Mouse (Mus musculus) thymus, adult 2 months (tissue): ENCODE results near the gene Ctsc. TPM values are rescaled to one million over a fixed set of nuclear protein-coding genes. Genes with fewer than 3 reads are reported as not detected.
A peak's percentile ranks its signal among the peaks of the same experiment; 100 is the strongest.

ENCODE experiments used
- DNase-seq: peaks from one replicate; pipeline ENCODE4 v3.0.0; 2021
- H3K27ac ChIP-seq: fragments of 200-500 bp; 2 replicates; pipeline ENCODE4 v1.5.1; 2012; ENCODE audit warnings: low read length, control low read depth; ENCODE audit not compliant: control insufficient read depth, insufficient read depth
- H3K27me3 ChIP-seq: fragments of 200-500 bp; 2 replicates; pipeline ENCODE4 v1.6.1; 2012; ENCODE audit warnings: mild to moderate bottlenecking, low read length, moderate library complexity, mixed read lengths; ENCODE audit not compliant: control insufficient read depth, insufficient read depth
- H3K36me3 ChIP-seq: fragments of 200-500 bp; 2 replicates; pipeline ENCODE4 v1.6.1; 2012; ENCODE audit warnings: mild to moderate bottlenecking, low read length, moderate library complexity; ENCODE audit not compliant: control insufficient read depth, insufficient read depth
- H3K4me1 ChIP-seq: fragments of 200-500 bp; replicated peaks from 2 replicates; pipeline ENCODE4 v1.6.1; 2012; ENCODE audit warnings: low read length; ENCODE audit not compliant: control insufficient read depth, insufficient read depth
- H3K4me3 ChIP-seq: fragments of 200-500 bp; 2 replicates; pipeline ENCODE4 v1.5.1; 2012; ENCODE audit warnings: mild to moderate bottlenecking, low read length, control low read depth, moderate library complexity; ENCODE audit not compliant: control insufficient read depth, insufficient read depth
- CTCF ChIP-seq: fragments of 200-500 bp; IDR thresholded peaks from 2 replicates; pipeline ENCODE4 v1.5.1; 2012; ENCODE audit warnings: mild to moderate bottlenecking, control low read depth, low read length, moderate library complexity, borderline replicate concordance; ENCODE audit not compliant: control insufficient read depth, poor library complexity, insufficient read depth; ENCODE audit errors: extremely low read depth
- POLR2A ChIP-seq: fragments of 200-500 bp; IDR thresholded peaks from 2 replicates; pipeline ENCODE4 v1.6.1; 2012; ENCODE audit warnings: mild to moderate bottlenecking, low read length, control low read depth, moderate library complexity; ENCODE audit not compliant: control insufficient read depth, poor library complexity, insufficient read depth; ENCODE audit errors: extremely low read depth
- WGBS: fragments of 180-500 bp; shearing (Covaris S2); methylation state at CpG from one replicate; pipeline ENCODE4 v1.1.7; 2018; 5-methylcytosine and 5-hydroxymethylcytosine counted together
- polyA plus RNA-seq: library from polyadenylated mRNA; depleted of rRNA; stranded (reverse); fragments of >200 nt; gene quantifications from 2 replicates; pipeline ENCODE4 v1.2.3, GENCODE M21; 2012; rRNA removed

The Ctsc gene
- polyA plus RNA-seq, 1 experiment = 80.4 TPM

- DNase-seq = no peak
- Histone ChIP-seq H3K27ac (no peak overlapping the region), H3K4me1 (no peaks in the 10 kb centered on the region), H3K4me3 (no peak overlapping the region), H3K27me3 (no peaks in the 10 kb centered on the region), H3K36me3 (no peaks in the 10 kb centered on the region)
- TF ChIP-seq POLR2A (no peak), CTCF (no peak)
Measured at GRCm38 (mm10) chr7:88327495-88327894, 49.6 kb downstream of the Ctsc start.

GRCm38 (mm10) chr7:88343828-88344227 lies 65.9 kb downstream of the Ctsc start:
- peak; percentile 19 for DNase-seq

GRCm38 (mm10) chr7:88346035-88346434 lies 68.2 kb downstream of the Ctsc start:
- Histone ChIP-seq H3K27ac (no peak overlapping the region), H3K27me3 (no peaks in the 10 kb centered on the region), H3K4me3 (no peak overlapping the region), H3K36me3 (no peaks in the 10 kb centered on the region), H3K4me1 (no peaks in the 10 kb centered on the region)
- WGBS = 87% methylated on average over 1 of the region's 1 CpGs
- TF ChIP-seq POLR2A (no peak), CTCF (no peak)
- DNase-seq = no peak

More at GRCm38 (mm10) chr7:88343828-88344227, 65.9 kb downstream of the Ctsc start:
- Histone ChIP-seq H3K27ac (no peak overlapping the region), H3K27me3 (no peaks in the 10 kb centered on the region), H3K36me3 (no peaks in the 10 kb centered on the region), H3K4me1 (no peaks in the 10 kb centered on the region), H3K4me3 (no peak overlapping the region)
- TF ChIP-seq POLR2A (no peak), CTCF (no peak)

- Histone ChIP-seq H3K4me3 (no peak overlapping the region), H3K27ac (no peak overlapping the region), H3K36me3 (no peaks in the 10 kb centered on the region), H3K27me3 (no peaks in the 10 kb centered on the region), H3K4me1 (no peaks in the 10 kb centered on the region)
- TF ChIP-seq CTCF = no peak
- no peak for TF ChIP-seq POLR2A
- peak; percentile 15 for DNase-seq
- 26% methylated on average over 4 of the region's 4 CpGs for WGBS
Measured at GRCm38 (mm10) chr7:88356871-88357776, 79.2 kb downstream of the Ctsc start.

- Histone ChIP-seq H3K27me3 (no peaks in the 10 kb centered on the region), H3K27ac (no peak overlapping the region), H3K4me3 (no peak overlapping the region), H3K36me3 (no peaks in the 10 kb centered on the region), H3K4me1 (no peaks in the 10 kb centered on the region)
- no peak for DNase-seq
- TF ChIP-seq CTCF = no peak
- WGBS = 90% methylated on average over 7 of the region's 7 CpGs
Measured at GRCm38 (mm10) chr7:88358042-88358878, 80.4 kb downstream of the Ctsc start.

Other genes starting within 250 kb of the Ctsc start
- 2.0 TPM in 2 replicates for gene Rab38, start 152.2 kb downstream of the Ctsc start, polyA plus RNA-seq